Mouse (Mus musculus): ENCODE measurements around the gene Aff3.

- TF ChIP-seq CTCF (IDR thresholded peaks at IDR 0.05; ENCODE audit: low read depth) (no peak), EP300 (optimal IDR thresholded peaks at IDR 0.05) (no peak)
Measured at GRCm38 (mm10) chr1:38354585-38354984, 310.2 kb downstream of the Aff3 start.

Data from stomach, postnatal 0 days (tissue).